Mouse (Mus musculus): ENCODE data around the gene Gm10184.
"Not testable (repeated sequence)": the region's sequence is repeated elsewhere in the genome, so short reads cannot be mapped to it uniquely, and the experiment has no call there.

Gene Gm10184

GRCm38 (mm10) chr17:89910349-89910748 lies at the start of gene Gm10184:
TSS of gene Gm10184 (minus strand) at chr17:89910449.
- DNase-seq, result no peak

GRCm38 (mm10) chr17:89933950-89934349 lies 23.7 kb upstream of the Gm10184 start:
- DNase-seq, result no peak

- DNase-seq, result no peak
Measured at GRCm38 (mm10) chr17:89907686-89908085, 2.6 kb downstream of the Gm10184 start.

GRCm38 (mm10) chr17:89904701-89905100 lies 5.5 kb downstream of the Gm10184 start:
- not testable (repeated sequence) for DNase-seq

GRCm38 (mm10) chr17:89902767-89903166 lies 7.5 kb downstream of the Gm10184 start:
- DNase-seq, result no peak

GRCm38 (mm10) chr17:89900610-89901009 lies 9.6 kb downstream of the Gm10184 start:
- DNase-seq, result no peak

- no peak for DNase-seq
Measured at GRCm38 (mm10) chr17:89899813-89900212, 10.4 kb downstream of the Gm10184 start.

GRCm38 (mm10) chr17:89864996-89865395 lies 45.3 kb downstream of the Gm10184 start:
- no peak for DNase-seq

All from right cerebral cortex, postnatal 14 days (tissue).